Mouse (Mus musculus) cortical plate, adult 2 months (tissue): Measurements from ENCODE around the gene Atp10b.

Experiments
- CTCF ChIP-seq: fragments of 200-500 bp; IDR thresholded peaks from 2 replicates; pipeline ENCODE4 v1.5.1; 2011; ENCODE audit warnings: mild to moderate bottlenecking, control low read depth, low read length; ENCODE audit not compliant: insufficient read depth; ENCODE audit errors: extremely low read depth
- POLR2A ChIP-seq: fragments of 200-500 bp; IDR thresholded peaks from 2 replicates; pipeline ENCODE4 v1.6.1; 2011; ENCODE audit warnings: mild to moderate bottlenecking, low read length, control low read depth; ENCODE audit not compliant: insufficient read depth; ENCODE audit errors: extremely low read depth

DNA sequence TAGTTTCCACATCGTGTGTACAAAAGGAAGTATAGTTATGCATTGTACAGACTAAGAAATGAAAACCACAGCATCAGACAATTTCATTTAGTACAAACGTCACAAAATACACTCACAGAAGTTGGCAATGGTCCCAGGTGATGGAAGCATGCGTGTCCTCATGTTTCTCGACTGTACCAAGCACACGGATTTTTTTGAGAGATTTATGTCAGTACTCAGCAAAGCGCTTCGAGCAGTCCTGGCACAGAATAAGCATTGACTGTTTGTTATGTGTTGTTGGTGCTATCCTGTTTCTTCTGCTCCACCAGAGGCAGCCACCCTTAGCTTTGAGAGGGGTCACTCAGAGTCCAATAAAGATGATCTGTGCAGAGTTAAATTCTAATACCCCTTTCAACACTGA, 108.1 kb downstream of the Atp10b start:
- no peak for TF ChIP-seq CTCF
- no peak for TF ChIP-seq POLR2A
